Mouse (Mus musculus) ES-Bruce4 (cell line): ENCODE results near the gene Pla1a.

Experiments used
- CTCF ChIP-seq: IDR thresholded peaks from one replicate; pipeline ENCODE4 v1.8.1; 2011; ENCODE audit warnings: low read depth, low read length
- EP300 ChIP-seq: IDR thresholded peaks from 2 replicates; pipeline ENCODE4 v1.6.1; 2011; ENCODE audit warnings: low read depth, low read length; ENCODE audit not compliant: insufficient read depth
- POLR2A ChIP-seq: IDR thresholded peaks from one replicate; pipeline ENCODE4 v1.8.1; 2011; ENCODE audit warnings: low read length; ENCODE audit not compliant: insufficient read depth

- TF ChIP-seq POLR2A (no peak), CTCF (no peak), EP300 (no peak)
These were observed 33.9 kb downstream of the Pla1a start for GRCm38 (mm10) chr16:38399076-38399475.
